Mouse (Mus musculus): ENCODE data around the gene Ppib.

DNA sequence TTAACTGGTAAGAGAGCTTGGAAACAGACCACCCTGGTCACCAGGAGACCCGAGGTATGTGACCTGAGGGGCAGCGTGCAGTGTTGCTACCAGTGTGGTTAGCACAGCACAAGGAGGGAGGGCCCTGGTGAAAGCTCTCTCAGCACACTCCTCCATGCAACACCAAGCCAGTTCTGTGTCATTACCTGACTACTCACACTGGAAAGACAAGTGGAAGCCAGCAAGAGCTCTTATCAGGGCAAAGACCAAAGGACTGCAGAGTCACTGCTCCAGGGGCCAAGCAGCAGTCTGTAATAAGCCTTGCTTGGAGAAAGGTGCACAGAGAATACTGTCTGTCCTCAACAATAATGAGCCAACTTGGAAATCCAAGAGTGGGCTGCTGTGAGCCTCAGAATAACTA is 32.6 kb downstream of the Ppib start:
- TF ChIP-seq CHD2 (IDR thresholded peaks at IDR 0.05; ENCODE audit: low read depth, low read length), result no peak
- TF ChIP-seq MAFK (IDR thresholded peaks at IDR 0.05; ENCODE audit: insufficient read depth, low read depth, low read length), result no peak
- no peak for TF ChIP-seq ZNF384 (IDR thresholded peaks at IDR 0.05; ENCODE audit: low read depth, low read length)
- no peak for TF ChIP-seq ZC3H11A (IDR thresholded peaks at IDR 0.05; ENCODE audit: borderline replicate concordance, low read depth, low read length)
- TF ChIP-seq HCFC1 (IDR thresholded peaks at IDR 0.05; ENCODE audit: borderline replicate concordance, insufficient read depth, low read length), result no peak

Measured in ES-E14 (cell line).